9 mouse cellular contexts compared by ENCODE assay signal in genomic region chr3:97332172-97332571, GRCm38 (mm10). TPM values are rescaled to one million over a fixed set of nuclear protein-coding genes. Genes with fewer than 3 reads are reported as not detected.
DNase-seq lines count a peak whose midpoint lies in the region.
"Had no signal": no experiment of that assay in that cellular context is flagged by ENCODE, and none has a peak within 500 bp of the region (broad histone marks: within the 10 kb centered on the region; RNA-seq: fewer than 3 reads in every experiment).

No protein-coding gene starts in this region.

- intact Hi-C loops in left cerebral cortex, postnatal 4 days (cut with DNase I): loop anchor here (10.0 kb wide), 1 partner anchor 107 kb away; no protein-coding TSS in a partner anchor

- DNase-seq in embryo, embryonic 10 days (ENCODE audit: low spot score): peak; percentile 44
- DNase-seq in embryo, embryonic 9.5 days (ENCODE audit: extremely low spot score): no peak
- DNase-seq in left cerebral cortex, postnatal 4 days: peak; percentile 40
- DNase-seq in left cerebral cortex, adult 11 months (ENCODE audit: low spot score): no peak
- peak; percentile 15 for DNase-seq in T-cell, adult 2 months (ENCODE audit: low spot score)
- peak; percentile 56 for DNase-seq in naive thymus-derived CD4-positive, alpha-beta T cell, adult 2 months (ENCODE audit: low read depth)
- no peak for DNase-seq in ovary, adult 18-20 months (ENCODE audit: low spot score)
- DNase-seq in urinary bladder, adult 2 months (ENCODE audit: low spot score): no peak
- DNase-seq: cerebellum, adult 8-10 months had no signal

RNA-seq across cellular contexts. Expression of gene Bcl9, which starts 34.5 kb away (rescaled TPM):
- 100 to 1,000 TPM; 106 to 107 TPM for total RNA-seq in left cerebral cortex, postnatal 4 days (2021)
- 6.9 and 15.1 TPM in 2 replicates for polyA plus RNA-seq in urinary bladder, adult 2 months (2012; rRNA removed)

Comparison
In these comparisons a context has a peak if more than half of its experiments do, and no peak if none do; other contexts are left out.
1. DNase-seq: peak in embryo, embryonic 10 days (single experiment), left cerebral cortex, postnatal 4 days (single experiment), T-cell, adult 2 months (single experiment) and naive thymus-derived CD4-positive, alpha-beta T cell, adult 2 months (single experiment); none in embryo, embryonic 9.5 days (single experiment), left cerebral cortex, adult 11 months (single experiment), ovary, adult 18-20 months (single experiment) and urinary bladder, adult 2 months (single experiment).